Mouse (Mus musculus) kidney, postnatal 0 days (tissue): Measurements from ENCODE around the gene Gm28308. TPM values are rescaled to one million over a fixed set of nuclear protein-coding genes. Genes with fewer than 3 reads are reported as not detected.

Experiments used
- ATAC-seq: fragments of 200-750 bp; cut with Nextera tagmentation; replicated peaks from 2 replicates; pipeline ENCODE4 v1.8.0; 2017; ENCODE audit warnings: low read depth, moderate number of reproducible peaks, moderate TSS enrichment, moderate library complexity; ENCODE audit not compliant: low FRiP score
- DNase-seq: peaks from one replicate; pipeline ENCODE4 v3.0.0-alpha.2; 2016; ENCODE audit warnings: low spot score
- H3K27ac ChIP-seq: fragments of 300-500 bp; sonication (generic); 2 replicates; pipeline ENCODE4 v1.5.1; 2014; ENCODE audit warnings: mild to moderate bottlenecking
- H3K27me3 ChIP-seq: fragments of 300-500 bp; sonication (generic); 2 replicates; pipeline ENCODE4 v1.6.1; 2014; ENCODE audit warnings: low read length, mixed read lengths; ENCODE audit not compliant: insufficient read depth
- H3K36me3 ChIP-seq: fragments of 300-500 bp; sonication (generic); 2 replicates; pipeline ENCODE4 v1.6.1; 2014; ENCODE audit warnings: low read length, mixed read lengths; ENCODE audit not compliant: insufficient read depth
- H3K4me1 ChIP-seq: fragments of 300-500 bp; sonication (generic); replicated peaks from 2 replicates; pipeline ENCODE4 v1.6.1; 2014; ENCODE audit warnings: antibody characterized with exemption, low read length, mixed read lengths; ENCODE audit not compliant: insufficient read depth
- H3K4me2 ChIP-seq: fragments of 300-500 bp; sonication (generic); 2 replicates; pipeline ENCODE4 v1.6.1; 2014; ENCODE audit warnings: mild to moderate bottlenecking, low read length, moderate library complexity, mixed read lengths
- H3K4me3 ChIP-seq: fragments of 300-500 bp; sonication (generic); replicated peaks from 2 replicates; pipeline ENCODE4 v1.5.1; 2014; ENCODE audit warnings: low read depth, low read length
- H3K9ac ChIP-seq: fragments of 300-500 bp; sonication (generic); 2 replicates; pipeline ENCODE4 v1.6.1; 2014; ENCODE audit warnings: low read depth, low read length
- H3K9me3 ChIP-seq: fragments of 300-500 bp; sonication (generic); replicated peaks from 2 replicates; pipeline ENCODE4 v1.6.1; 2016; ENCODE audit warnings: low read length, inconsistent platforms, mixed read lengths
- CTCF ChIP-seq: IDR thresholded peaks from 2 replicates; pipeline ENCODE4 v1.5.1; 2016; ENCODE audit warnings: antibody characterized with exemption, low read depth, mild to moderate bottlenecking, moderate library complexity
- WGBS: fragments of 180-500 bp; shearing (Covaris S2); extraction: QIAGEN DNeasy Blood & Tissue Kit; methylation state at CpG from one replicate; pipeline ENCODE4 v1.1.7; 2014; 5-methylcytosine and 5-hydroxymethylcytosine counted together
- polyA plus RNA-seq: library from polyadenylated mRNA; unstranded; fragments of >200 nt; fragmentation: Nextera tagmentation; extraction: Ambion mirVana; gene quantifications from 2 replicates; pipeline ENCODE4 v1.2.1, GENCODE M21; 2015

Gene Gm28308
- polyA plus RNA-seq, 1 experiment from 2014 or later = 2.1 TPM

- DNase-seq = no peak
- peak overlapping the region; percentile 89 for H3K4me2 ChIP-seq
Observed at GRCm38 (mm10) chr6:52229558-52230416, 16.6 kb upstream of the Gm28308 start.

GRCm38 (mm10) chr6:52228475-52229465, 15.6 kb upstream of the Gm28308 start:
- Histone ChIP-seq H3K27ac (peak overlapping the region; percentile 97), H3K4me3 (peak overlapping the region; percentile 85)
- DNase-seq = no peak

More at GRCm38 (mm10) chr6:52229558-52230416, 16.6 kb upstream of the Gm28308 start:
- peak; percentile 2 for ATAC-seq
- Histone ChIP-seq H3K9me3 (no peaks in the 10 kb centered on the region), H3K27me3 (no peaks in the 10 kb centered on the region), H3K27ac (peak overlapping the region; percentile 97), H3K4me1 (peaks cover 8% of the 10 kb centered on the region; the same call in 1 of the 2 replicates), H3K4me3 (peak overlapping the region; percentile 85), H3K36me3 (no peaks in the 10 kb centered on the region; the same call in 1 of the 2 replicates), H3K9ac (peak overlapping the region; percentile 93)
- WGBS = under 1% methylated on average over 43 of the region's 44 CpGs
- TF ChIP-seq CTCF = no peak; the same call in 1 of the 2 replicates

DNA sequence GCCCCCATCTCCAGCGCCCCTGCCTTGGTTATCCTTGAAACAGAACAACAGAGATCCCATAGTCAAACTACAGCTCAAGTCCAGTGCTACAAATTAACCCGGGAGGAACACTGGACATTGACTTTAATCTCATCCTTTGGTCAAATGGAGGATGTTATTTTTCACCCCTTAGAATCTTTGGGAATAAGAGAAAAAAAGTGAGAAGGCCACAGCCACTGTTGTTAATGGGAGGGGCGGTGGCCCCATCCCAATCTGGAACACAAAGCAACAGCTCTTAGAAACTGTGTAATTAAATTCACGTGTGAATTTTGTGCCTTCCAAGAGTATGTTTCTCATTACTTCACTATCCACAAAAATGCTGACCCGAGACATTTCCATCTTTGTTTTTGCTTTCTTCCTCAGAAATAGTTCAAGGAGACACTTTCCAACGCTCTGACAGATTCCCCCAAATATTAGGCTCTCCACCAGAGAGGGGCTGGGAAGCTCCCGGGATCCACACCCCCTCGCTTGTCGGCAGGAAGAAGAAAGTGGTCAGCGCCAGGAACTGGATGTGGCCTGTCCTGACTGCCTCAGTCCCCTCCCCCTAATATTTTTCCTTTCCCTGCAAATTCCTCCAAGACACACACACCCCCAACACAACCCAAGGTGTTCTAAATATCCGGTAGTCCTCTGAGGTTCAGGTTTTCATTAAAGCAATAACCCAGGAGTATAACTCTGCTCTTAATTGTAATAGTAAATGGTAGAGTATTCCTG, 14.5 kb upstream of the Gm28308 start:
- TF ChIP-seq CTCF = no peak
- H3K4me2 ChIP-seq = peak overlapping the region; percentile 89
- H3K27ac ChIP-seq = peak overlapping the region; percentile 95
- H3K4me3 ChIP-seq = peak overlapping the region; percentile 85
- 4% methylated on average over 11 of the region's 11 CpGs for WGBS
- H3K36me3 ChIP-seq = peaks cover 6% of the 10 kb centered on the region; the same call in 1 of the 2 replicates
- H3K4me1 ChIP-seq = peaks cover 8% of the 10 kb centered on the region; the same call in 1 of the 2 replicates
- H3K9me3 ChIP-seq = no peaks in the 10 kb centered on the region
- ATAC-seq (0 out of 2 replicates have a peak, but pooled peaks have one; percentile 1), DNase-seq (no peak)
- no peaks in the 10 kb centered on the region for H3K27me3 ChIP-seq
- H3K9ac ChIP-seq = peak overlapping the region; percentile 97

More at GRCm38 (mm10) chr6:52228475-52229465, 15.6 kb upstream of the Gm28308 start:
- WGBS = 1% methylated on average over 38 of the region's 38 CpGs
- no peak for ATAC-seq
- peak overlapping the region; percentile 89 for H3K4me2 ChIP-seq
- H3K9ac ChIP-seq = peak overlapping the region; percentile 93
- H3K4me1 ChIP-seq = peaks cover 8% of the 10 kb centered on the region; the same call in 1 of the 2 replicates
- no peak; the same call in 1 of the 2 replicates for TF ChIP-seq CTCF
- peaks cover 6% of the 10 kb centered on the region; the same call in 1 of the 2 replicates for H3K36me3 ChIP-seq
- H3K27me3 ChIP-seq = no peaks in the 10 kb centered on the region
- no peaks in the 10 kb centered on the region for H3K9me3 ChIP-seq

- TF ChIP-seq CTCF = no peak
- Histone ChIP-seq H3K27ac (peak overlapping the region; percentile 95), H3K4me3 (peak overlapping the region; percentile 85), H3K9ac (peak overlapping the region; percentile 97), H3K9me3 (no peaks in the 10 kb centered on the region), H3K4me1 (peaks cover 8% of the 10 kb centered on the region; the same call in 1 of the 2 replicates), H3K4me2 (peak overlapping the region; percentile 89), H3K27me3 (no peaks in the 10 kb centered on the region), H3K36me3 (peaks cover 6% of the 10 kb centered on the region; the same call in 1 of the 2 replicates)
- DNase-seq (peak; percentile 91), ATAC-seq (0 out of 2 replicates have a peak, but pooled peaks have one; percentile 1)
- WGBS = 4% methylated on average over 26 of the region's 26 CpGs
Observed at GRCm38 (mm10) chr6:52226569-52227257, 13.6 kb upstream of the Gm28308 start.
